Mouse (Mus musculus) olfactory bulb, adult 2 months (tissue): Measurements from ENCODE around the gene Bicdl1.

ENCODE experiments used
- CTCF ChIP-seq: fragments of 200-500 bp; IDR thresholded peaks from 2 replicates; pipeline ENCODE4 v1.5.1; 2012; ENCODE audit warnings: low read depth, mild to moderate bottlenecking, low read length, moderate library complexity; ENCODE audit not compliant: insufficient read depth
- POLR2A ChIP-seq: fragments of 200-500 bp; IDR thresholded peaks from 2 replicates; pipeline ENCODE4 v1.6.1; 2012; ENCODE audit warnings: mild to moderate bottlenecking, low read depth, low read length, moderate library complexity; ENCODE audit not compliant: insufficient read depth

GRCm38 (mm10) chr5:115720761-115721160 lies 10.7 kb downstream of the Bicdl1 start:
- TF ChIP-seq CTCF: no peak
- no peak for TF ChIP-seq POLR2A
